Mouse (Mus musculus) hindbrain, embryonic 13.5 days (tissue): ENCODE data around the gene Il4ra. TPM values are rescaled to one million over a fixed set of nuclear protein-coding genes. Genes with fewer than 3 reads are reported as not detected.
A peak's percentile ranks its signal among the peaks of the same experiment; 100 is the strongest.

Source experiments
- ATAC-seq: fragments of 200-750 bp; cut with Nextera tagmentation; 2 replicates; pipeline ENCODE4 v1.8.0; 2017; ENCODE audit warnings: moderate TSS enrichment; ENCODE audit not compliant: low FRiP score
- H3K27ac ChIP-seq: fragments of 300-500 bp; sonication (generic); 2 replicates; pipeline ENCODE4 v1.5.1; 2015; ENCODE audit warnings: inconsistent platforms, mild to moderate bottlenecking, moderate library complexity
- H3K27me3 ChIP-seq: fragments of 300-500 bp; sonication (generic); 2 replicates; pipeline ENCODE4 v1.6.1; 2015; ENCODE audit warnings: mild to moderate bottlenecking, inconsistent platforms
- H3K36me3 ChIP-seq: fragments of 300-500 bp; sonication (generic); 2 replicates; pipeline ENCODE4 v1.6.1; 2015; ENCODE audit warnings: mild to moderate bottlenecking, inconsistent platforms
- H3K4me1 ChIP-seq: fragments of 300-500 bp; sonication (generic); replicated peaks from 2 replicates; pipeline ENCODE4 v1.6.1; 2015; ENCODE audit warnings: inconsistent platforms
- H3K4me2 ChIP-seq: fragments of 300-500 bp; sonication (generic); 2 replicates; pipeline ENCODE4 v1.6.1; 2015; ENCODE audit warnings: inconsistent platforms, mild to moderate bottlenecking, moderate library complexity
- H3K4me3 ChIP-seq: fragments of 300-500 bp; sonication (generic); 2 replicates; pipeline ENCODE4 v1.5.1; 2015; ENCODE audit warnings: mild to moderate bottlenecking, inconsistent platforms
- H3K9ac ChIP-seq: fragments of 300-500 bp; sonication (generic); 2 replicates; pipeline ENCODE4 v1.6.1; 2015; ENCODE audit warnings: mild to moderate bottlenecking, inconsistent platforms
- H3K9me3 ChIP-seq: fragments of 300-500 bp; sonication (generic); 2 replicates; pipeline ENCODE4 v1.6.1; 2016; ENCODE audit warnings: inconsistent platforms
- WGBS: fragments of 180-500 bp; shearing (Covaris S2); methylation state at CpG from one replicate; pipeline ENCODE4 v1.1.7; 2015; 5-methylcytosine and 5-hydroxymethylcytosine counted together
- polyA plus RNA-seq: library from polyadenylated mRNA; unstranded; fragments of >200 nt; fragmentation: Nextera tagmentation; extraction: Ambion mirVana; gene quantifications from 2 replicates; pipeline ENCODE4 v1.2.1, GENCODE M21; 2015

The Il4ra gene
- polyA plus RNA-seq, 1 experiment from 2014 or later: 4.1 TPM

DNA sequence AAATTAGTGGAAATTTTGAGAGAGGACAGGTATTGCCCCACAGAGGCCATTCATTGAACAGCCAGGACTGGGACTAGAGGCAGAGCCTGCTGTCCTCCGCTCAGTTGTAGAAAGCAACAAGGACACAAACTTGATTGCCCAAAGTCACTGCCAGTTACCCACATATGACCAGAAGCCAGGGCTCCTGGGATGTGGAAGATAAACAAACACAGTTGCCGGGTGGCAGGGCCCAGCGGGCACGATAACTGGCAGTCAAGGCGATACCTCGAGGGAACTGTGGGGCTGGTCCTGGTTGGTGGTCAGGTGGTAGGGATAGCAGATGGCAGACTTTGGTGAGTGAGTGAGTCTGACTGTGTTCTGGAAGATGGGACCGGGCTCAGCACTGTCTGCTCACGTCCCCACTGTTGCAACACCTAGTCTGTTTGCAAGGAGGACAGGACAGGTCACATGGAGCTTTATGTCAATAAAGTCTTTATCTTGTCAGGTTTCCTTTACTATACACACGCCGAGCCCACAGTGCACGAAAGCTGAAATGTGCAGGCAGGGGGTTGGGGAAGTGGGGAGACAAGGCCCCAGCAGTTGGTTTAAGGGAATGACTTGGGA lies 25.7 kb downstream of the Il4ra start:
- Histone ChIP-seq H3K36me3 (no peaks in the 10 kb centered on the region), H3K27ac (0 out of 2 replicates have a peak overlapping the region, but pooled peaks have one; percentile 18), H3K4me3 (no peak overlapping the region), H3K4me2 (no peak overlapping the region), H3K9me3 (no peaks in the 10 kb centered on the region), H3K4me1 (peaks cover 22% of the 10 kb centered on the region), H3K27me3 (peaks cover 10% of the 10 kb centered on the region; the same call in 1 of the 2 replicates), H3K9ac (no peak overlapping the region)
- ATAC-seq: no peak
- WGBS: 83% methylated on average over 11 of the region's 11 CpGs

DNA sequence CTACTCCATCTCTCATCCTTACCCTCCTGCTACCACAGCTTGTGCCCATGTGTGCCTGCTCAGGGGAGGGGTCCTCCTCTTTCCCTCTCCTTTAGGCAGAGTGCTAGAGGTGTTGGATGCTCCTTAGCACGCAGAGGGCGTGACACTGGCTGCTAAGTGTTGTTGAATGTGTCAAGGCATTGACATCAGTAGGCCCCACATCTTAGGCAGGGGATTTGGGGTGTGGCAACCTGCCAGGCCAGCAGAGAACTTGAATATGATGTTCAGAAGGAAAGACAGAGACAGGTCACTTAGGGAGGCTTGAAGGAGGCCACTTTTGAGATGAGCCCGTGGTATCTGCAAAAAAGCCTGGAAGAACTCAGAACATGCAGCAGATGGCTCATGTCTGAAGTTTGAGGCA lies 26.2 kb downstream of the Il4ra start:
- Histone ChIP-seq H3K4me1 (peaks cover 22% of the 10 kb centered on the region), H3K4me3 (no peak overlapping the region), H3K4me2 (no peak overlapping the region), H3K9ac (no peak overlapping the region), H3K36me3 (no peaks in the 10 kb centered on the region), H3K27ac (no peak overlapping the region), H3K27me3 (peaks cover 12% of the 10 kb centered on the region; the same call in 1 of the 2 replicates), H3K9me3 (no peaks in the 10 kb centered on the region)
- WGBS: 89% methylated on average over 3 of the region's 3 CpGs
- no peak for ATAC-seq

GRCm38 (mm10) chr7:125579545-125580219 lies 27.8 kb downstream of the Il4ra start:
- H3K9ac ChIP-seq: no peak overlapping the region
- no peaks in the 10 kb centered on the region for H3K36me3 ChIP-seq
- no peak overlapping the region for H3K27ac ChIP-seq
- no peaks in the 10 kb centered on the region for H3K9me3 ChIP-seq
- H3K27me3 ChIP-seq: peaks cover 15% of the 10 kb centered on the region; the same call in 1 of the 2 replicates
- 85% methylated on average over 9 of the region's 9 CpGs for WGBS
- H3K4me3 ChIP-seq: no peak overlapping the region
- H3K4me2 ChIP-seq: no peak overlapping the region
- peaks cover 22% of the 10 kb centered on the region for H3K4me1 ChIP-seq
- no peak for ATAC-seq

GRCm38 (mm10) chr7:125580220-125580549 lies 28.3 kb downstream of the Il4ra start:
- WGBS: 92% methylated on average over 1 of the region's 1 CpGs
- Histone ChIP-seq H3K9ac (no peak overlapping the region), H3K4me3 (no peak overlapping the region), H3K27ac (no peak overlapping the region), H3K4me2 (no peak overlapping the region), H3K36me3 (no peaks in the 10 kb centered on the region), H3K4me1 (peaks cover 22% of the 10 kb centered on the region), H3K27me3 (peaks cover 15% of the 10 kb centered on the region; the same call in 1 of the 2 replicates), H3K9me3 (no peaks in the 10 kb centered on the region)
- ATAC-seq: no peak

DNA sequence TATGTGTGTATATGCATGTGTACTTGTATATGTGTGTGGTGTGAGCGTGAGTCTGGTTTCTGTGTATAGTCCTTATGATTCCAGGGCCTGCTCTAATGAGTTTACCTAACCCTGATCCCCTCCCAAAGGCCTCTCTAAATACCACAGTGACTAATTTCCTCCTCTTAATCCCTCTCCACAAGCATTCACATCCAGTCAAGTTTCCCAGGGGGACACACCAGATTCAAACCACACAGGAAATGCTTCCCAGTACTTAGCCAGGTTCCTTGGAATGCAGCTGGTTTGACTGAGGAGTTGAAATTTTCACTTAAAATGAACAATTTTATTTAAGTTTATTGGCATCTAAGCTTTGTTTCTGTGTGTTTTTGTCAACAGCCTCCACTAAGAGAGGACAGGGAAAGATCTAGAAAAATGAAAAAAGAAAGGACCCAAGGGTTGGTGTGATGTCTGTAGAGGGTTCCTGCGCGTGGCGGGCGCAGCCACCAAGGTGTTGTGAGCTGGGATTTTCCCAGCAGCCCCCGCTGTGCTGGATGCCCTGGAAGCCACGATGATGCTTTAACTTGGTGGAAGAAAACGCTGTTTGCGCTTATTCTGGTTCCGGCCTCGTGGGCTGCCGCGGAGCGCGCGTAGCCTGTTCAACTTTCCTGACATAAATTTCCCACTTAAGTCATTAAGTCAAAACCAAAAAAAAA lies 28.9 kb downstream of the Il4ra start:
- WGBS: 8% methylated on average over 16 of the region's 16 CpGs
- H3K9ac ChIP-seq: peak overlapping the region; percentile 68
- H3K27me3 ChIP-seq: peaks cover 15% of the 10 kb centered on the region; the same call in 1 of the 2 replicates
- peak overlapping the region; percentile 92 for H3K4me2 ChIP-seq
- peak overlapping the region; percentile 45 for H3K4me3 ChIP-seq
- no peak overlapping the region; the same call in 1 of the 2 replicates for H3K27ac ChIP-seq
- H3K4me1 ChIP-seq: peaks cover 22% of the 10 kb centered on the region
- H3K36me3 ChIP-seq: no peaks in the 10 kb centered on the region
- ATAC-seq: 0 out of 2 replicates have a peak, but pooled peaks have one; percentile 6
- no peaks in the 10 kb centered on the region for H3K9me3 ChIP-seq

GRCm38 (mm10) chr7:125581317-125581672 lies 29.4 kb downstream of the Il4ra start:
- Histone ChIP-seq H3K4me1 (peaks cover 22% of the 10 kb centered on the region), H3K9me3 (no peaks in the 10 kb centered on the region), H3K27ac (no peak overlapping the region), H3K4me2 (peak overlapping the region; percentile 92), H3K36me3 (no peaks in the 10 kb centered on the region), H3K27me3 (peaks cover 15% of the 10 kb centered on the region; the same call in 1 of the 2 replicates), H3K9ac (peak overlapping the region; percentile 68), H3K4me3 (peak overlapping the region; percentile 45)
- ATAC-seq: peak; percentile 73
- 2% methylated on average over 21 of the region's 21 CpGs for WGBS

DNA sequence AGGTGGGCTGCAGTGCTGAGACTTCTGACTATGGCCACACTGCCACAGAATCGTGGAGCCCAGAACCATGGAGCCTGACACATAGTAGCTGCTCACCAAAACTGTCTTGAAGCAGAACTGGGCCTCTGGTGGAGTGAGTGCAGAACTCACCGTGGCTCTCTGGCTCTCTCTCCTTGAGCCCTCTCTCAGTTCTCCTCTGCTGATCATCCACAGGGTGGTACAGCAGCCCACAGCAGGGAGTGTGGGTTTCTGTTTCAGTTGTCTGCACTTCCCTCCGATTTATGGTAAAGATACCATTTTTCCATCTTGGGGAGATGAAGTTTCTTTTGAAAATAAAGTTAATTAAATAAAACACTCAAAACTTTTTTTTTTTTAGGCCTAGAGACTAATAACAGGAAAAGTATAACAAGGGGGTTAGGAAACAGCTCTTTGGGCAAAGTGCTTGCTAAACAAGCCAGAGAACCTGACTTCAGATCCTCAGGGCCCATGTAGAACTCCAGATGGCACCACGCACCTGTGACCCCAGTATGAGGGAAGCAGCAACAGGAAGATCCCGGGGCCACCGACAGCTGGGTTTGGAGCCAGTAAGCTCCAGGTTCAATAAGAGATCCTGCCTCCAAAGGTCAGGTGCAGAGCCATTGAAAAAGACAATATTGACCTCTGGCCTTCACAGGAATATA lies 31.5 kb downstream of the Il4ra start:
- WGBS: 76% methylated on average over 6 of the region's 6 CpGs
- H3K27me3 ChIP-seq: peaks cover 15% of the 10 kb centered on the region; the same call in 1 of the 2 replicates
- H3K4me2 ChIP-seq: no peak overlapping the region

DNA sequence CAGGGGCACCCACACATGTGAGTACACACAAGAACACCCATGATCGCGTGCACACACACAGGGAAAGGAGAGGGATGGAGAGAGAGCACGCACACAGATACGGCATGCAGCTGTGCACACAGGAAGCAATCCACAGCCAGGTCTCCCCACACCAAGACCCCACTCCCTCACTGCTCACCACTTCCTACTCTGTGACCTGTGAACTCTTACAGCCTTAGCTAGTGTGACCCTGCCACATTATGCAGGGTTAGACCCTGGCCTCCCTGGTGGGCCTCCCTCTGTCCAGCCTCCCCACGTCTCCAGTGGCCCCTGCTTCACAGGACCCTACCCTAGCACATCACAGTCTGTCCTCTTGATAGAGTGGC lies 32.1 kb downstream of the Il4ra start:
- Histone ChIP-seq H3K27me3 (peaks cover 12% of the 10 kb centered on the region; the same call in 1 of the 2 replicates), H3K27ac (no peak overlapping the region), H3K9ac (no peak overlapping the region), H3K9me3 (no peaks in the 10 kb centered on the region), H3K4me3 (no peak overlapping the region), H3K4me1 (peaks cover 5% of the 10 kb centered on the region), H3K4me2 (no peak overlapping the region), H3K36me3 (no peaks in the 10 kb centered on the region)
- 87% methylated on average over 5 of the region's 5 CpGs for WGBS
- ATAC-seq: no peak

More for the DNA sequence above, 31.5 kb downstream of the Il4ra start:
- Histone ChIP-seq H3K4me3 (no peak overlapping the region), H3K36me3 (no peaks in the 10 kb centered on the region), H3K4me1 (peaks cover 5% of the 10 kb centered on the region), H3K9ac (no peak overlapping the region), H3K9me3 (no peaks in the 10 kb centered on the region), H3K27ac (no peak overlapping the region)
- no peak for ATAC-seq

DNA sequence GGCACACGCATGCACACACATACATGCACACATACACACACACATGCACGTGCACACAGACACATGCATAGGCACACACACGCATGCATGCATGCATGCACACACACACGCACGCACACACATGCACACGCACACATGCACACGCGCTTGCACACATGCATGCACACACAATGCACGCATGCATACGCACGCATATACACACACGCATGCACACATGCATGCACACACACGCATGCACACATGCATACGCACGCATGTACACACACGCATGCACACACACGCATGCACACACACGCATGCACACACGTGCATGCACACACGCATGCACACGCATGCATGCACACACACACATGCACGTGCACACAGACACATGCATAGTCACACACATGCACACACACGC lies 34.4 kb downstream of the Il4ra start:
- no peaks in the 10 kb centered on the region for H3K4me1 ChIP-seq
- no peak overlapping the region for H3K27ac ChIP-seq
- WGBS: 98% methylated on average over 23 of the region's 23 CpGs
- H3K9me3 ChIP-seq: no peaks in the 10 kb centered on the region
- 0 out of 2 replicates have a peak, but pooled peaks cover 4% of the 10 kb centered on the region for H3K27me3 ChIP-seq
- no peak overlapping the region for H3K9ac ChIP-seq
- H3K4me2 ChIP-seq: no peak overlapping the region
- H3K4me3 ChIP-seq: no peak overlapping the region
- no peak for ATAC-seq
- no peaks in the 10 kb centered on the region for H3K36me3 ChIP-seq

- Histone ChIP-seq H3K36me3 (no peaks in the 10 kb centered on the region), H3K9ac (no peak overlapping the region), H3K9me3 (no peaks in the 10 kb centered on the region), H3K4me1 (no peaks in the 10 kb centered on the region), H3K4me3 (no peak overlapping the region), H3K4me2 (no peak overlapping the region), H3K27ac (no peak overlapping the region), H3K27me3 (no peaks in the 10 kb centered on the region)
- 88% methylated on average over 4 of the region's 4 CpGs for WGBS
- no peak for ATAC-seq
Measured at GRCm38 (mm10) chr7:125588721-125589120, 36.8 kb downstream of the Il4ra start.

DNA sequence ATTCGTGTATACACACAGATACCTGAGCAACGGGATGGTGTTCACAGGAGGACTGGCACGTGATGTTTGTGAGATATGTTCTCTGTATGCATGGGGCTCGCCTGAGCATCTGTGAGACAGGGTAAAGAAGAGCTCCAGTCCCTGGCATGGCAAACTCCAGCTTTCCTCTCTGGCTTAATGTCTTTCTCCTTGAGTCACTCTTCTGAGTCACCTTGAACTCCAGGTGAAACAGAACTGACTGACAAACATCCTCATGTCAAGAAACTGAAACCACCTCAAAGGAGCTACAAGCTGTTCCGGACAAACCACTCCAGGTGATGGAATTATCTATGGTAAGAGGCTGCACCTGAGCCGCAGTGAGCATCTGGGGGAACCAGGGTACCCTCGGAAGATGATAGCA lies 38.0 kb downstream of the Il4ra start:
- no peak overlapping the region for H3K4me3 ChIP-seq
- WGBS: 89% methylated on average over 7 of the region's 7 CpGs
- no peaks in the 10 kb centered on the region for H3K4me1 ChIP-seq
- no peak overlapping the region for H3K4me2 ChIP-seq
- no peaks in the 10 kb centered on the region for H3K27me3 ChIP-seq
- H3K9me3 ChIP-seq: no peaks in the 10 kb centered on the region
- no peaks in the 10 kb centered on the region for H3K36me3 ChIP-seq
- no peak overlapping the region for H3K9ac ChIP-seq
- ATAC-seq: no peak
- H3K27ac ChIP-seq: no peak overlapping the region

DNA sequence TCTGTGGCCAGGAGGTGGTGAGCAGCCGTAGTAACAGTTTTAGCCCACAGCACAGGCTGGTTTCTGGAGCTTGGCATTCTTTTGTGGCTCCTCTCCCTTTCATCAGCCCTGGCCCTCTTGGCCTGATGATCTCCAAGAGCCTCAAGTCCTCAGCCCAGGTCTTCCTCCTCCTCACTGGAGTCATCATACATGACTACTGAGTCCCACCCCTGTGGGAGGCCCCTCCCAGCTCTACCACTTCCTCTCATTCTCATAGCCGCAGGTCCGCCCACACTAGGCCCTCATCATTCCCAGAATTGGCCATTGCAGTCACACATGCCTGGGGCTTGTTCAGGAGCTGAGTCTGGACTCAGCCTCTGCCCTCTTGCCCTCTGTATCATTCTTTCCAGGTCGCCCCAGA lies 41.9 kb downstream of the Il4ra start:
- H3K27ac ChIP-seq: no peak overlapping the region
- H3K4me1 ChIP-seq: no peaks in the 10 kb centered on the region
- H3K9ac ChIP-seq: no peak overlapping the region
- no peaks in the 10 kb centered on the region for H3K27me3 ChIP-seq
- H3K4me3 ChIP-seq: no peak overlapping the region
- no peak for ATAC-seq
- no peaks in the 10 kb centered on the region for H3K9me3 ChIP-seq
- H3K36me3 ChIP-seq: no peaks in the 10 kb centered on the region
- WGBS: 96% methylated on average over 4 of the region's 4 CpGs
- no peak overlapping the region for H3K4me2 ChIP-seq
